Mouse (Mus musculus) kidney, embryonic 14.5 days (tissue): ENCODE measurements at regions not wholly inside any gene's neighbourhood (a gene's known extent, or its start where the extent isn't known, plus 50 kb on each side); places are given as distances from the start of the nearest gene placed in this dataset.
"Not testable (repeated sequence)": the region's sequence is repeated elsewhere in the genome, so short reads cannot be mapped to it uniquely, and the experiment has no call there.

Experiments used
- ATAC-seq: fragments of 200-750 bp; cut with Nextera tagmentation; 2 replicates; pipeline ENCODE4 v1.8.0; 2017; ENCODE audit warnings: moderate number of reproducible peaks, mild to moderate bottlenecking, moderate TSS enrichment, moderate library complexity; ENCODE audit not compliant: low FRiP score, low TSS enrichment
- H3K27ac ChIP-seq: fragments of 300-500 bp; sonication (generic); 2 replicates; pipeline ENCODE4 v1.5.1; 2014; ENCODE audit warnings: low read depth, mild to moderate bottlenecking, low read length, moderate library complexity, mixed read lengths
- H3K27me3 ChIP-seq: fragments of 300-500 bp; sonication (generic); 2 replicates; pipeline ENCODE4 v1.6.1; 2014; ENCODE audit warnings: mild to moderate bottlenecking, low read length; ENCODE audit not compliant: control insufficient read depth, insufficient read depth
- H3K36me3 ChIP-seq: fragments of 300-500 bp; sonication (generic); 2 replicates; pipeline ENCODE4 v1.6.1; 2014; ENCODE audit warnings: low read length, mixed read lengths; ENCODE audit not compliant: control insufficient read depth, insufficient read depth
- H3K4me1 ChIP-seq: fragments of 300-500 bp; sonication (generic); 2 replicates; pipeline ENCODE4 v1.6.1; 2014; ENCODE audit warnings: low read length, mixed read lengths; ENCODE audit not compliant: control insufficient read depth, insufficient read depth
- H3K4me2 ChIP-seq: fragments of 300-500 bp; sonication (generic); replicated peaks from 2 replicates; pipeline ENCODE4 v1.6.1; 2014; ENCODE audit warnings: low read depth, mild to moderate bottlenecking, low read length
- H3K4me3 ChIP-seq: fragments of 300-500 bp; sonication (generic); 2 replicates; pipeline ENCODE4 v1.5.1; 2014; ENCODE audit warnings: mild to moderate bottlenecking, low read length
- H3K9ac ChIP-seq: fragments of 300-500 bp; sonication (generic); 2 replicates; pipeline ENCODE4 v1.6.1; 2014; ENCODE audit warnings: low read depth, mild to moderate bottlenecking, low read length, moderate library complexity
- H3K9me3 ChIP-seq: fragments of 300-500 bp; sonication (generic); 2 replicates; pipeline ENCODE4 v1.6.1; 2016; ENCODE audit warnings: low read length; ENCODE audit not compliant: control insufficient read depth
- WGBS: fragments of 180-500 bp; shearing (Covaris S2); extraction: QIAGEN DNeasy Blood & Tissue Kit; methylation state at CpG from one replicate; pipeline ENCODE4 v1.1.7; 2014; 5-methylcytosine and 5-hydroxymethylcytosine counted together

DNA sequence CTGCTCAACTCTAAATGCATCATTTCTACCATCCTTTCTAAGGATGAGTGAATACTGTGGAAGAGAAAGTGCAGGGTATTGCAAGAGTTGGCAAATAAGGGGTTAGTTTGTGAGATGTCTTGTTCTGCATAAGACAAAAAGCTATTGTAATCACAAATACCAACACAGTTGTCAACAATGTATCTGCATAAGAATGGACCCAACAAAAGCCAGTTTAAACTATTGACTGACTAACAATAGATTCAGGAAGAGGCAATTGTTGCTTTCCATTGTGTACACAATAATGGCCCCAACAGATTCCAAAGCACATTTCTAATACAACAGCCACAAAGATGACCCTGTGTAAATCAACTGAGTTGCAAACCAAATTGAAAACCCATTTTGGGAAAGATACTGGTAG lies 568.2 kb upstream of the Slc8a1 start:
- Histone ChIP-seq H3K27me3 (no peaks in the 10 kb centered on the region), H3K4me1 (no peaks in the 10 kb centered on the region), H3K4me2 (no peak overlapping the region), H3K4me3 (no peak overlapping the region), H3K9me3 (no peaks in the 10 kb centered on the region), H3K27ac (no peak overlapping the region), H3K36me3 (no peaks in the 10 kb centered on the region), H3K9ac (no peak overlapping the region)
- ATAC-seq, result no peak

- no peaks in the 10 kb centered on the region for H3K4me1 ChIP-seq
- H3K36me3 ChIP-seq, result no peaks in the 10 kb centered on the region
- H3K27me3 ChIP-seq, result no peaks in the 10 kb centered on the region
- H3K4me3 ChIP-seq, result no peak overlapping the region
- ATAC-seq, result no peak
- WGBS, result 84% methylated on average over 3 of the region's 3 CpGs
- no peaks in the 10 kb centered on the region for H3K9me3 ChIP-seq
- H3K4me2 ChIP-seq, result no peak overlapping the region
- no peak overlapping the region for H3K9ac ChIP-seq
- no peak overlapping the region for H3K27ac ChIP-seq
Observed at GRCm38 (mm10) chr17:82277728-82278127, 539.6 kb upstream of the Slc8a1 start.

GRCm38 (mm10) chr17:82273946-82274345 lies 535.8 kb upstream of the Slc8a1 start:
- Histone ChIP-seq H3K9me3 (no peaks in the 10 kb centered on the region), H3K4me1 (no peaks in the 10 kb centered on the region), H3K4me3 (no peak overlapping the region), H3K27me3 (no peaks in the 10 kb centered on the region), H3K27ac (no peak overlapping the region), H3K36me3 (no peaks in the 10 kb centered on the region), H3K4me2 (no peak overlapping the region), H3K9ac (no peak overlapping the region)
- 88% methylated on average over 4 of the region's 4 CpGs for WGBS
- ATAC-seq, result no peak

DNA sequence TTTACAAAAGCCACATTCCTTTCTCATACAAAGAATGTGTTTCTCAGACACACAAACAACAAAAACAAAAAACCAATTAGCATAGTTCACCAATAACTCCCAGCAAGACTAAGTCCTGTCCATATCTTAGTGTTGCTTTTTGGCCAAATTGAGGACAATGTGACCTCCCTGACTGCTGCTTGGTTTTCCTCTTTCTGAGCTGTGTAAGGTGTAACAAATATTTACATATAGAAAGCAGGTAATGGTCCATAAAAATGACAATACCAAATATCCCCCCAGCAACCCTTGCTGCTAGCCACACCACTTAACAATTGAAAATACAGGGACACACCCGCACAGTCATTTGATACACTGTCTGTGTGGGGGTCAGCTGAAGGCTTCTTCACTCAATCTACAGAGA lies 534.7 kb upstream of the Slc8a1 start:
- ATAC-seq, result no peak
- no peak overlapping the region for H3K9ac ChIP-seq
- 65% methylated on average over 1 of the region's 1 CpGs for WGBS

GRCm38 (mm10) chr17:82266842-82267241 lies 528.7 kb upstream of the Slc8a1 start:
- H3K9me3 ChIP-seq, H3K27me3 ChIP-seq, H3K4me1 ChIP-seq, H3K36me3 ChIP-seq, H3K4me2 ChIP-seq, ATAC-seq, H3K9ac ChIP-seq, H3K27ac ChIP-seq, H3K4me3 ChIP-seq: not testable (repeated sequence)
- 89% methylated on average over 5 of the region's 5 CpGs for WGBS

More for the DNA sequence above, 534.7 kb upstream of the Slc8a1 start:
- H3K4me1 ChIP-seq, result no peaks in the 10 kb centered on the region
- H3K4me3 ChIP-seq, result no peak overlapping the region
- no peak overlapping the region for H3K4me2 ChIP-seq
- H3K9me3 ChIP-seq, result no peaks in the 10 kb centered on the region
- H3K27ac ChIP-seq, result no peak overlapping the region
- H3K27me3 ChIP-seq, result no peaks in the 10 kb centered on the region
- H3K36me3 ChIP-seq, result no peaks in the 10 kb centered on the region

DNA sequence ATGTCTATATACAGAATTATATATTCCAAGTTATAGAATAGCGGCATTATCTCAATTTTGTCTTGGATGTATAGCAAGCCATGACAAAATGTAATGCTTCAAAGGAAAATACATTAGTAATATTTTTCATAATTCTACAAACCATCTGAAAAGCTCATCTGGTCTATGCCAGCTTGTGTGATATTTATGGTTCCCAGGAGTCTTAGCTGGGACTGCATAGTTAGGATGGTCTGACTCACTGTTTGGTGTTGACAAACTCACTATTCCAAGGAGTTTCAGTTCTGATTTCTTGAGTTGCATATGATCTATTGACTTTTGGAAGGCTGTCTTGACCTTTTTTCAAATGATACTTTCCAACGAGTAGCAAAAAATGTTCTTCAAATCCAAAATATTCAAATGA lies 514.2 kb upstream of the Slc8a1 start:
- no peak for ATAC-seq
- Histone ChIP-seq H3K4me2 (no peak overlapping the region), H3K4me3 (no peak overlapping the region), H3K27ac (no peak overlapping the region), H3K4me1 (no peaks in the 10 kb centered on the region), H3K9ac (no peak overlapping the region), H3K36me3 (no peaks in the 10 kb centered on the region), H3K27me3 (no peaks in the 10 kb centered on the region), H3K9me3 (no peaks in the 10 kb centered on the region)
- WGBS, result 94% methylated on average over 2 of the region's 2 CpGs

DNA sequence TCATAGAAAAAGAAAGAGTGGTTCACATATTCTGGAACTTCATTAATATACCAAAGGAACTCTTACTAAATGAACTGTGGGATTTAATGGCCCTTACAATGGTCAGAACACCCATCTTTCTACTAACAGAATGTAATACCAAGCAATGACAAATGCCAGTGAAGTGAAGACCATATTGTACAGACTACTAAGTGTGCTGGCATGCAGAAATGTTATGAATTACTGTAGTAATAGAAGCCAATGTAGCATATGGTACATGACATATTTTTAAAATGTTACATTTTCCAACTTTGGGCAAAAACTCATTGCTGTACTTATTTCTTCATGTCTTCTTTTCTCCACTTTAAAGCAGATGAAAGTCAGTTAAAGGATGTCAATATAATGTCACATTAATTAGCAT lies 513.7 kb upstream of the Slc8a1 start:
- H3K4me2 ChIP-seq, result no peak overlapping the region
- H3K27ac ChIP-seq, result no peak overlapping the region
- H3K36me3 ChIP-seq, result no peaks in the 10 kb centered on the region
- H3K9me3 ChIP-seq, result no peaks in the 10 kb centered on the region
- no peak overlapping the region for H3K4me3 ChIP-seq
- no peaks in the 10 kb centered on the region for H3K4me1 ChIP-seq
- no peaks in the 10 kb centered on the region for H3K27me3 ChIP-seq
- no peak overlapping the region for H3K9ac ChIP-seq
- no peak for ATAC-seq

DNA sequence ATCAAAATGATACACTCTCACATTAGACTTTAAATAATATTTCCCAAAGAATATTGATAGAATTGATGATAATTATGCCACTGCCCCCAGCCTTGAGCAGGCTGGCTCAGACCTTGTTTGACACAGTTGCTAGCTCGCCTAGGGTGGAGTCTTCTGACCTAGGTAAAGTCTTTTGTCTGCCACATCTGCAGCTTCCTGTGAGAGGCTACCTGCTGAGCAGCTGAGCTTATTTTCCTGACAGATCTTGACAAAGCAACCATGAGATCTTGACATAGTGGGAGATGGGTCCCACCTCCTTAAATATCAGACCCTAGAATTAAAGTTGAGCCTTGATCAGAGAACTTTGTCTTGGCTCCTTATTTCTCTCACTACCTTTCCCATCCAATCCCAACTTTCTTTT lies 500.2 kb upstream of the Slc8a1 start:
- H3K36me3 ChIP-seq, result no peaks in the 10 kb centered on the region
- no peaks in the 10 kb centered on the region for H3K9me3 ChIP-seq
- H3K27ac ChIP-seq, result no peak overlapping the region
- H3K4me1 ChIP-seq, result no peaks in the 10 kb centered on the region
- 59% methylated on average over 1 of the region's 1 CpGs for WGBS
- H3K27me3 ChIP-seq, result no peaks in the 10 kb centered on the region
- no peak overlapping the region for H3K9ac ChIP-seq
- no peak overlapping the region for H3K4me2 ChIP-seq
- ATAC-seq, result no peak
- H3K4me3 ChIP-seq, result no peak overlapping the region

DNA sequence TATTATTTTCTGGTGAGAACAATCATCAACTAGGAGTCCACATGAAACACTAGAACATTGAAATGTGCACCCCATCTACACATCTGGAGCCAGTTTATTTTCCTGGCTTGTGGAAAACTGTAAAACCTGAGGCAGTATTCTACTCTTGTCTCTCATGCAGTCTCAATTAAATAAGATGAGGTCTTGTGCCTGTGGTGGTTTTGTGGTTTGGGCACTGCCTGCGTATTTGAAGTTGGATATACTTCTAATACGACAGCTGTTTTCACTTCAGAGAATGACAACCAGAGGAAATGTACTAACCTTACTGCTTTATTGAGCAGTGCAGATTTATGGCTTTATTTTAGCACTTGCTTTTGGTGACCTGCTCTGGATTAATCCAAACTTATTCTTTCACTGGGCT lies 499.3 kb upstream of the Slc8a1 start:
- Histone ChIP-seq H3K36me3 (no peaks in the 10 kb centered on the region), H3K4me1 (no peaks in the 10 kb centered on the region), H3K27ac (no peak overlapping the region), H3K9ac (no peak overlapping the region), H3K9me3 (no peaks in the 10 kb centered on the region), H3K4me3 (no peak overlapping the region), H3K4me2 (no peak overlapping the region), H3K27me3 (no peaks in the 10 kb centered on the region)
- 39% methylated on average over 2 of the region's 2 CpGs for WGBS
- ATAC-seq, result no peak
